ENCODE assay signal across 8 mouse cellular contexts in genomic region chr11:70702781-70703180, GRCm38 (mm10). TPM values are rescaled to one million over a fixed set of nuclear protein-coding genes. Genes with fewer than 3 reads are reported as not detected.
DNase-seq lines count a peak whose midpoint lies in the region; ATAC-seq and TF ChIP-seq lines count a peak whose summit lies in the region.

No protein-coding gene starts in this region.

- peaks cover 29% of the 10 kb centered on the region for H3K4me1 ChIP-seq in heart, embryonic 12.5 days (replicated peaks)
- peaks cover 21% of the 10 kb centered on the region for H3K4me1 ChIP-seq in liver, postnatal 0 days (ENCODE audit: insufficient read depth)
- H3K4me1 ChIP-seq in stomach, postnatal 0 days (replicated peaks; ENCODE audit: control insufficient read depth, insufficient read depth): peaks cover 8% of the 10 kb centered on the region

- peak overlapping the region; percentile 95 for H3K27ac ChIP-seq in heart, embryonic 12.5 days (ENCODE audit: poor library complexity, severe bottlenecking)
- peak overlapping the region; percentile 95 for H3K27ac ChIP-seq in liver, postnatal 0 days (ENCODE audit: low read depth)
- H3K27ac ChIP-seq in stomach, postnatal 0 days (replicated peaks): no peak overlapping the region

- H3K4me2 ChIP-seq in heart, embryonic 12.5 days: peak overlapping the region; percentile 89
- H3K4me2 ChIP-seq in liver, postnatal 0 days (ENCODE audit: low read depth, low read length): peak overlapping the region; percentile 79
- no peak overlapping the region for H3K4me2 ChIP-seq in stomach, postnatal 0 days (replicated peaks; ENCODE audit: low read depth)

- no peaks in the 10 kb centered on the region for H3K9me3 ChIP-seq in heart, embryonic 12.5 days (replicated peaks)
- H3K9me3 ChIP-seq in liver, postnatal 0 days (ENCODE audit: low read length): no peaks in the 10 kb centered on the region
- no peaks in the 10 kb centered on the region for H3K9me3 ChIP-seq in stomach, postnatal 0 days (ENCODE audit: control insufficient read depth, low read length)

- peak overlapping the region; percentile 84 for H3K4me3 ChIP-seq in heart, embryonic 12.5 days
- no peak overlapping the region for H3K4me3 ChIP-seq in liver, postnatal 0 days (ENCODE audit: low read depth, low read length)
- H3K4me3 ChIP-seq in stomach, postnatal 0 days (ENCODE audit: low read depth, low read length): no peak overlapping the region

- TF ChIP-seq CTCF in liver, postnatal 0 days (IDR thresholded peaks at IDR 0.05; ENCODE audit: low read depth): no peak
- TF ChIP-seq CTCF in stomach, postnatal 0 days (IDR thresholded peaks at IDR 0.05; ENCODE audit: low read depth): no peak

- H3K36me3 ChIP-seq in heart, embryonic 12.5 days: peaks cover 48% of the 10 kb centered on the region
- peaks cover 38% of the 10 kb centered on the region for H3K36me3 ChIP-seq in liver, postnatal 0 days (replicated peaks; ENCODE audit: insufficient read depth, low read length)
- H3K36me3 ChIP-seq in stomach, postnatal 0 days (ENCODE audit: control insufficient read depth, insufficient read depth, low read length): peaks cover 34% of the 10 kb centered on the region

- ATAC-seq in heart, embryonic 12.5 days (ENCODE audit: insufficient number of reproducible peaks, low FRiP score): no peak
- ATAC-seq in liver, postnatal 0 days: no peak
- no peak for ATAC-seq in stomach, postnatal 0 days (ENCODE audit: low FRiP score, low TSS enrichment)
- no peak for ATAC-seq in megakaryocyte-erythroid progenitor cell, adult 5-6 weeks (replicated peaks; ENCODE audit: low FRiP score, low TSS enrichment, poor library complexity, severe bottlenecking)

- TF ChIP-seq EP300 in liver, postnatal 0 days (IDR thresholded peaks at IDR 0.05; ENCODE audit: low read depth): no peak
- TF ChIP-seq EP300 in stomach, postnatal 0 days (optimal IDR thresholded peaks at IDR 0.05): no peak

- 46% methylated on average over 6 of the region's 6 CpGs for WGBS in heart, embryonic 12.5 days
- 62% methylated on average over 6 of the region's 6 CpGs for WGBS in liver, postnatal 0 days (ENCODE audit: insufficient replicate concordance)
- 60% methylated on average over 5 of the region's 6 CpGs for WGBS in stomach, postnatal 0 days

- H3K9ac ChIP-seq in heart, embryonic 12.5 days: peak overlapping the region; percentile 54
- peak overlapping the region; percentile 46 for H3K9ac ChIP-seq in liver, postnatal 0 days (replicated peaks)
- peak overlapping the region; percentile 48; the same call in 1 of the 2 replicates for H3K9ac ChIP-seq in stomach, postnatal 0 days (ENCODE audit: low read length)

- DNase-seq in ovary, postnatal 36 days (ENCODE audit: low spot score): peak; percentile 42
- DNase-seq in ovary, postnatal 10 days (ENCODE audit: low spot score): no peak
- peak; percentile 66 for DNase-seq in liver, postnatal 0 days
- no peak for DNase-seq in stomach, postnatal 0 days (ENCODE audit: low spot score)
- no peak for DNase-seq in layer of hippocampus, postnatal 10 days (ENCODE audit: low spot score in 2 of 2)
- no peak for DNase-seq in right cerebral cortex, adult 2 months (ENCODE audit: low spot score in 2 of 2)

- H3K27me3 ChIP-seq in heart, embryonic 12.5 days (replicated peaks): no peaks in the 10 kb centered on the region
- H3K27me3 ChIP-seq in liver, postnatal 0 days (ENCODE audit: insufficient read depth, low read length): no peaks in the 10 kb centered on the region
- H3K27me3 ChIP-seq in stomach, postnatal 0 days (ENCODE audit: control insufficient read depth, insufficient read depth, low read length): no peaks in the 10 kb centered on the region

RNA-seq across cellular contexts. Expression of gene Kif1c, which starts 2.4 kb away (rescaled TPM):
- polyA plus RNA-seq in heart, embryonic 12.5 days (2016; fragmentation: Nextera tagmentation; extraction: Ambion mirVana): 3.9 and 4.5 TPM in 2 replicates
- polyA plus RNA-seq in liver, postnatal 0 days (2015; fragmentation: Nextera tagmentation; extraction: Ambion mirVana): 1.8 and 2.2 TPM in 2 replicates
- polyA plus RNA-seq in stomach, postnatal 0 days (2015; fragmentation: Nextera tagmentation; extraction: Ambion mirVana): 4.7 TPM in 2 replicates
- 10 to 100 TPM; 55.9 to 59.9 TPM for total RNA-seq in layer of hippocampus, postnatal 10 days (2021)
- total RNA-seq in megakaryocyte-erythroid progenitor cell, adult 5-6 weeks (2014; fragmentation: Nextera tagmentation): 3.9 and 8.3 TPM in 2 replicates
- total RNA-seq in megakaryocyte-erythroid progenitor cell, adult 5-6 weeks (2017): 5.4 and 13.2 TPM in 2 replicates

RNA-seq across cellular contexts. Expression of gene Inca1, which starts 2.8 kb away (rescaled TPM):
- 1.7 and 1.8 TPM in 2 replicates for polyA plus RNA-seq in heart, embryonic 12.5 days (2016; fragmentation: Nextera tagmentation; extraction: Ambion mirVana)
- 8.3 and 10.8 TPM in 2 replicates for polyA plus RNA-seq in liver, postnatal 0 days (2015; fragmentation: Nextera tagmentation; extraction: Ambion mirVana)
- 1.6 and 2.1 TPM in 2 replicates for polyA plus RNA-seq in stomach, postnatal 0 days (2015; fragmentation: Nextera tagmentation; extraction: Ambion mirVana)
- 1 to 10 TPM; 1.4 to 1.8 TPM for total RNA-seq in layer of hippocampus, postnatal 10 days (2021)
- 0.69 TPM in 1 of 2 replicates, not detected in the other for total RNA-seq in megakaryocyte-erythroid progenitor cell, adult 5-6 weeks (2014; fragmentation: Nextera tagmentation)
- total RNA-seq in megakaryocyte-erythroid progenitor cell, adult 5-6 weeks (2017): 0.42 TPM in 1 of 2 replicates, not detected in the other

RNA-seq across cellular contexts. Expression of gene Camta2, which starts 14.9 kb away (rescaled TPM):
- 10.9 and 16.5 TPM in 2 replicates for polyA plus RNA-seq in heart, embryonic 12.5 days (2016; fragmentation: Nextera tagmentation; extraction: Ambion mirVana)
- 2.8 and 3.4 TPM in 2 replicates for polyA plus RNA-seq in liver, postnatal 0 days (2015; fragmentation: Nextera tagmentation; extraction: Ambion mirVana)
- polyA plus RNA-seq in stomach, postnatal 0 days (2015; fragmentation: Nextera tagmentation; extraction: Ambion mirVana): 6.5 and 7.9 TPM in 2 replicates
- total RNA-seq in layer of hippocampus, postnatal 10 days (2021): 100 to 1,000 TPM; 183 to 189 TPM
- 14.6 and 17.4 TPM in 2 replicates for total RNA-seq in megakaryocyte-erythroid progenitor cell, adult 5-6 weeks (2014; fragmentation: Nextera tagmentation)
- total RNA-seq in megakaryocyte-erythroid progenitor cell, adult 5-6 weeks (2017): 0.91 and 7.1 TPM in 2 replicates

RNA-seq across cellular contexts. Expression of gene Spag7, which starts 33.6 kb away (rescaled TPM):
- polyA plus RNA-seq in heart, embryonic 12.5 days (2016; fragmentation: Nextera tagmentation; extraction: Ambion mirVana): 164 and 170 TPM in 2 replicates
- polyA plus RNA-seq in liver, postnatal 0 days (2015; fragmentation: Nextera tagmentation; extraction: Ambion mirVana): 36.6 and 42.1 TPM in 2 replicates
- 77.7 and 79.4 TPM in 2 replicates for polyA plus RNA-seq in stomach, postnatal 0 days (2015; fragmentation: Nextera tagmentation; extraction: Ambion mirVana)
- 10 to 100 TPM; 52.8 to 53.9 TPM for total RNA-seq in layer of hippocampus, postnatal 10 days (2021)
- 61.3 and 88.7 TPM in 2 replicates for total RNA-seq in megakaryocyte-erythroid progenitor cell, adult 5-6 weeks (2014; fragmentation: Nextera tagmentation)
- 59.9 and 60.5 TPM in 2 replicates for total RNA-seq in megakaryocyte-erythroid progenitor cell, adult 5-6 weeks (2017)

RNA-seq across cellular contexts. Expression of gene Eno3, which starts 45.8 kb away (rescaled TPM):
- 238 and 239 TPM in 2 replicates for polyA plus RNA-seq in heart, embryonic 12.5 days (2016; fragmentation: Nextera tagmentation; extraction: Ambion mirVana)
- polyA plus RNA-seq in liver, postnatal 0 days (2015; fragmentation: Nextera tagmentation; extraction: Ambion mirVana): 4.0 and 21.3 TPM in 2 replicates
- 9.6 and 10.8 TPM in 2 replicates for polyA plus RNA-seq in stomach, postnatal 0 days (2015; fragmentation: Nextera tagmentation; extraction: Ambion mirVana)
- 10 to 100 TPM in 1 of 2 experiments, 1 to 10 TPM in 1; 5.1 to 10.5 TPM for total RNA-seq in layer of hippocampus, postnatal 10 days (2021)
- 16.7 and 33.7 TPM in 2 replicates for total RNA-seq in megakaryocyte-erythroid progenitor cell, adult 5-6 weeks (2014; fragmentation: Nextera tagmentation)
- 8.4 and 16.5 TPM in 2 replicates for total RNA-seq in megakaryocyte-erythroid progenitor cell, adult 5-6 weeks (2017)

Comparison
In these comparisons a context has a peak if more than half of its experiments do, and no peak if none do; other contexts are left out.
1. DNase-seq: peak in ovary, postnatal 36 days (single experiment) and liver, postnatal 0 days (single experiment); none in ovary, postnatal 10 days (single experiment), stomach, postnatal 0 days (single experiment), layer of hippocampus, postnatal 10 days (0 of 2) and right cerebral cortex, adult 2 months (0 of 2).
2. Peak in every context shown above with its lines, with median percentiles within 50 percentile points of each other: H3K9ac ChIP-seq.